Mouse (Mus musculus): ENCODE data around the gene Tmppe. TPM values are rescaled to one million over a fixed set of nuclear protein-coding genes. Genes with fewer than 3 reads are reported as not detected.
"Not testable (repeated sequence)": the region's sequence is repeated elsewhere in the genome, so short reads cannot be mapped to it uniquely, and the experiment has no call there.

Gene Tmppe
- total RNA-seq, 2 experiments from 2014 or later = 10.6 to 10.8 TPM

DNA sequence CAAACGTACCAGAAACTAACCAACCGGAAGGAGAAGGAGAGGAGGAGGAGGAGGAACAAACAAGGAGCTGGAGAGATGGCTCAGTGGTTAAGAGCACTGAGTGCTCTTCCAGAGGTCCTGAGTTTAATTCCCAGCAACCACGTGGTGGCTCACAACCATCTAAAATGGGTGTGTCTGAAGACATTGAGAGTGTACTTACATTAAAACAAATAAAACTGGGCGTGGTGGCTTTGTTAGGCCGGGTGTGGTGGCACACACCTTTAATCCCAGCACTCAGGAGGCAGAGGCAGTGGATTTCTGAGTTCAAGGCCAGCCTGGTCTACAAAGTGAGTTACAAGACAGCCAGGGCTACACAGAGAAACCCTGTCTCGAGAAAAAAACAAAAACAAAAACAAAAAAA, 6.8 kb upstream of the Tmppe start:
- DNase-seq (ENCODE audit: low spot score in 2 of 2) = not testable (repeated sequence)

DNA sequence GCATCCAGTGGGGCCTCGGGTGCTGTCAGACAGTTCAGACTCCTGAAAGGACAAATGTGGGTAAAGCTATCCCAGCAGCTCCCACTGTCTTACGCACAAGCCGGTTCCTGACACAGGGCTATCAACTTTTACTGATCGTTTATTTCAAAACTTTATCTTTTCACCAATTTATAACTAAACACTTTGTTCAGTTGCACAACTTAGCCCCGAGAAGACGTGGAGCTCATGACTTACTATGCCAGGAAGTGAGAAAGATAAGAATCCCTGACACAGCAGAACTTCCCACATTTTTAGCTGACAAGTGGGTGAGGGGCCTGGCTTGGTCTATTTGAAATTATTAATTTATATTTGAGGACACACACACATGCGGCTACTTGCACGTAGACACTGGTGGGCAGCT, 6.2 kb upstream of the Tmppe start:
- no peak for DNase-seq (ENCODE audit: low spot score in 2 of 2)

DNA sequence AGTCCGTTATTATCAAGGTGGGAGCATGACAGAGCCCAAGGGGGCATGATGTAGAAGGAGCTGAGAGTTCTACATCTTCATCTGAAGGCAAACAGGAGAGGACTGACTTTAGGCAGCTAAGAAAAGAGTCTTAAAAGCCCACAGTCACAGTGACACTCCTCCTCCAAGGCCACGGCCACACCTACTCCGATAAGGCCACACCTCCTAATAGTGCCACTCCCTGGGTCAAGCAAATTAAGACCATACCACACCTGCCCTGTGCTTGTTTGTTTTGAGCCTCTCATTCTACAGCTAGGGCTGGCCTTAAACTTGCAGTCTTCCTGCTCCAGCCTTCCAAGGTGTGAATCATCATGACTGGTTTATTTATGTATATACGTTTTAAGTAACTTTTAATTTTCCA, 5.6 kb upstream of the Tmppe start:
- DNase-seq (ENCODE audit: low spot score in 2 of 2) = no peak

DNA sequence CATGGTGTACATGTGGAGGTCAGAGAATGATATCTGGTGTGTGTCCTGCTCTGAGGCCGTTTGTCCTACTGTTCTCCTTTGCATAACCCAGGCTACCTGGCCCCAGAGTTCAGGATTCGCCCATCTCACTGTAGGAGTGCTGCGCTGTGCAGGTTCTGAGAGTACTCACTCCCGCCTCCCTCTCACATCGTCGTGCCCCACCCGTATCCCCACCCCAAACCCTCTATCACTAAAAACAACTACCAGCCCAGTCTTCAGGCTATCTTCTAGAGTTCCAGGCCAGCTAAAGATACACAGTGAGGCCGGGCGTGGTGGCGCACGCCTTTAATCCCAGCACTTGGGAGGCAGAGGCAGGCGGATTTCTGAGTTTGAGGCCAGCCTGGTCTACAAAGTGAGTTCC, 1.2 kb upstream of the Tmppe start:
- DNase-seq (ENCODE audit: low spot score in 2 of 2) = no peak

DNA sequence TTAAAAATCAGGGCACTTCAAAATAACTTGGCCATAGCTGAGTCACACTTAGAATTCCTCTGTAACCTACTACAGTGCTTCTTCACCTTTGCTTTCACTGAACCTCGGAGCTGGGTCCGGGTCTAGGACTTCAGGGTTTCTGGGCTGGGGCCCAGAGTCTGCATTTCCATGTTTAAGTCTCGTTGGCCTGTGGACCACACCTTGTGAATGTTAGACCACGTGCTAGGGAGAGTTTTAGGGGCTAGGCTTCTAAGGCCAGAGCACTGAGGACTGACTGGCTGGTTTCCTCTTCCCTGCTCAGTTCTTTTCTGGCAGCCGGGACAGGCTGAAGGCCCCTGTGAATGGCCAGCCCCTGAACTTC, 337 bp upstream of the Tmppe start:
- no peak for DNase-seq (ENCODE audit: low spot score in 2 of 2)

DNA sequence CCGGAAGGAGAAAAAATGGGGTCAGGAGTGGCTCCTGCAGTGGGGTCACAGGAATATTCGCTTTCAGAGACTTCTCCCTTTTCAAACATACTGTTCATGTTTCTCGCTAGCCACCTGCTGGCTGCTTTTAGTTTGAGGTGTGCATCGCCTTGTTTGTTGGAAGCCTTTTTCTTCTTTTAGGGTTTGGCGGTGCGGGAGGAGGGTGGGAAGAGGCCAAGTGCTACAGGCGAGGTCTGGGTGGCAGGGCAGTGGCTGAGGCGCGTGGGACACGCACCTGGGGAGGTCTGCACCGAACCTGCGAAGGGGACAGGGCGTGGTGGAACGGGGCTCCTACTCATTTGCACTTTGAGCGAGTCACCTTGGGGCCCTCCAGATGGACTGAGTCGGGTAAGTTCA, 778 bp downstream of the Tmppe start:
- no peak for DNase-seq (ENCODE audit: low spot score in 2 of 2)

DNA sequence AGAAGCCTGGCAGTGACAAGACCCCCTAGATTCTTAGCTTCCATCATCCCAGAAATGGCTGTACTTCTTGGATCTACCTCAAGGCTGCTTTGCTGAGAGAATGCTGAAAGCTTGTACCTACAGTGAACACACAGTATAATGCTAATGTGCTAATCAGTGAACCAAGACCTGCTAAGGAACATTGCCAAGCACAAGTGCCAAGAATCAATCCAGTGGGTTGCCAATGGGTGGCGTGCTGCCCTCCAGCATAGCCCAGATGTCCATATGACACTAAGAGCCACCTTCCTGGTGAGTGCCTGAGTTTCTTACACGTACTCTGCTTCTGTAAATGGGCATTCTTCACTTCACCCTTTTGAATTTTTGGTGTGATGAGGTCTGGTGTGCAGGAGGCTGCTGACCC, 6.8 kb downstream of the Tmppe start:
- DNase-seq (ENCODE audit: low spot score in 2 of 2) = no peak

DNA sequence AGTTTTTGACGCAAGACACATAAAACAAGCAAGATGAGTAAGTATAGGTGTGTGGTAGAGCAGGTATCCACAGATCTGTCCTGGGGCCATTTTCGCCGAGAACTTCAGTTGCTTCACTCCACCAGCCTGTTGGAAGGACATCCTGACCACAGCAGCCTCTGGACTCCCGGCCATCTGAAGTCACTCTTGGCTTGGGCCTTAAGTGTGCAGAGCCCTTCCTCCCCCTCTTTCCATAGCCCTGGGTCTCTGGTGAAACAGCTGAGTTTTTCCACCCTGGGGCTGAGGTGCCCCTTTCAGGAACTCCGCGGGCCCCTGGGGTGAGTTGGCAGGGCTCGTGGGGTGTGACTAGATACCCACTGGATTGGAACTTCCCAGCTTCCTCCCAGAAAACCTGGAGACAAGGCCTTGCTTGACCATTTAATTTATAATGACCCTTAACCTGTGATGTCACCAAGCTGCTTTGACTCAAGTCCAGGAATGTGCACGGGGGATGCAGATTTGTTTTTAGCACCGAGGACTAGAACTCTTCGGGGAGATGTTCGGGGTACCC, 9.5 kb downstream of the Tmppe start:
- DNase-seq (ENCODE audit: low spot score in 2 of 2) = no peak

DNA sequence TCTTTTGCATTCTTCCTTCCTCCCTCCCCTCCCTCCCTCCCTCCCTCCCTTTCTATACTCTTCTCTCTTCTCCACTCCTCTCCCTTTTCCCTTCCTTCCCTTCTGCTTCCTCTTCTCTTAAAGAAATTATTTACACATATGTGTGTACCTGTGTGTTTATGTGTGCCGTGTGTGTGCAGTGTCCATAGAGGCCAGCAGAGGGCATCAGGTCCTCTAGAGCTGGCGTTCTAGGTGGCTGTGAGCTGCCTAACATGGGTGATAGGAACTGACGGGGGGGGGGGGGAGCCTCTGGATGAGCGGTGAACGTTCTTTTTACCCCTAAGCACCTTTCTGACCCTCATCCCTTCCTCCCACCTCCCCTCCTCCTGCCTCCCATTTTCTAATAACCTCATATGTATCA, 10.4 kb downstream of the Tmppe start:
- no peak for DNase-seq (ENCODE audit: low spot score in 2 of 2)

DNA sequence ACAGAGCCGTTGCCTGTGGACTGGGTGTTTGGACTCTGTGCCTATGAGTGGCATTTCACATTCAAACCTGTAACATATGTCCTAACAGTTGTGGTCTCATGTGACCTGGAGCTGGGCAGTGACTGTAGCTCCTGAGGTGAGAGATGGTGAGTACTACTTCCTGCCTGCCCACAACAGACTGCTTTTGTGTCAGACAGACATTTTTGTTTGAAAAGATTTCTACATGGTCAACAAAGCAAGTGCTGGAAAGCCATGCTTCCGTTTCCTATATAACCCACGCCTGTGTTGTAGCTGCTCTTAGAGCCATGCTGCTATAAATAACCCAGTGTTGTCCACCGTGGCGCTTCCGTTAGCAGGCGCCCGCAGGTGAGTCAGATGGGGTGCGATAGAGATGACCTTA, 11.5 kb downstream of the Tmppe start:
- DNase-seq (ENCODE audit: low spot score in 2 of 2) = no peak

DNA sequence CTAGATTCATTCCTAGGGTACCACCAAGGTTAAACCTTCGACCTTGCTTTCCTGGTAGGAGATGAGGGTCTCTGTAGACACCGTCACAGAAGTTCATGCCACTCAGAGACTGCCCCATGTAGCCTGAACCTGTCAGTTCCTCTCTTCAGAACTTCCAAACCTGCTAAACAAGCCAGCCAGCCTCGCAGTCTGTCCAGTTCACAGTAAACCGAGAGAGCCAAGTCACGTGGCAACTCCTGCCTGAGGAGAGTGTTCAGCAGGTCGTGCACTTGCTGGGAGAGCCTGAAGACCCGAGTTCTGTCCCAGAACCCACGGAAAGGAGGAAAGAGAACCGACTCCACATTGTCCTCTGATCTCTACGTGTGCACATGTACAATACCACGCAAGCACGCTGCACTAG, 13.0 kb downstream of the Tmppe start:
- no peak for DNase-seq (ENCODE audit: low spot score in 2 of 2)

DNA sequence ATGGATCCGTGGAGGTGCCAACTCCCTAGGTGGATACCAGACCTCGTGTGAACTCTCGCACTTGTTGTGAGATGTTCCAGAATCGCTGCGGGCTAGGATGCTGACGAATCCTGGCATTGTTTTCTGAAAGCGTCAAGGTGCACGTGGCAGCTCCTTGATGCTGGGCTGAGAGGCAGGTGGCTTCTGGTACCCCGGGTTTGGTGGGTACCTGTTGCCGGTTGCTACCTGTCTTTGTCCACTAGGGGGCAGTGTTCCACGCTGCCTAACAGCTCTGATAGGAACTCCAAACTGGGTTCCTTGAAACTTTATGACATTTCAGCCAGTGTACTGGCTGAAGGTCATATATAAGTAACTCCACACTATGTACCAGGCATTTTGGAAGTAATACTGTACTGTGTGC, 14.8 kb downstream of the Tmppe start:
- peak in 1 of 2 experiments; percentile 14 for DNase-seq (ENCODE audit: low spot score in 2 of 2)

DNA sequence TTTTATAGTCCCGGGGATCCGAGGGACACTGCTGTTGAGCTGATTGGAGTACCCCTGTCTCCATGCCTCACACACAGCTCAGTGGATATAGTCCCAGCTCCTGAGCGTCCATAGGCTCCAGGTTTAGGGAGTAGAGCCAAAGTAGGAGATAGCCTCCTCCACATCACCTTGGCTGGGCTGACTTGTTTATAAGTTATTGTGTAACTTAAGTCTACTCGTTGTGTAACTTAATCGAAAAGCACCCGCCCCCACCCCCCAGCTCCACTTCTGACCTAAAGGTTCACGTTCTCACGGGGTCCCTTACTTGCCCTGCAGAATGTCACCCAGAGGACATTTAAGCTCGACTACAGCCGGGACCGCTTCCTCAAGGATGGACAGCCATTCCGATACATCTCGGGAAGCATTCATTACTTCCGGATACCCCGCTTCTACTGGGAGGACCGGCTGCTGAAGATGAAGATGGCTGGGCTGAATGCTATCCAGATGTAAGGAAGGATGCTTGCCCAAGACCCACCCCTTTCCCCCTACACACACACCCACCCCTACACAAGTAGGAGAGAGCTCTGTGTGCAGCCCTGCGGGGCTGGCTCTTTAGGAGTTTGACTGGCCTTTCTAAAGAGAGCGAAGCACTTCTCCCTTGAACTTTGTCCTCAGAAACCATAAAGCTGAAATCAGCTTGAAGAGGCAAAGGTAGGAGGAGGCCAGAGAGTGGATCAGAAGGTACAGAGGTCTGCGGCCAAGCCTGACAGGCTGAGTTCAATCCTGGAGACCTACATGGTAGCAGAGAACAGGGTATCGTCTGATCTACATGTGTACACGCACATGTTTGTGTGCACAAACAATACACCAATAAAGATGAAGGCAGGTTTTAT, 16.0 kb downstream of the Tmppe start:
- DNase-seq (ENCODE audit: low spot score in 2 of 2) = no peak

DNA sequence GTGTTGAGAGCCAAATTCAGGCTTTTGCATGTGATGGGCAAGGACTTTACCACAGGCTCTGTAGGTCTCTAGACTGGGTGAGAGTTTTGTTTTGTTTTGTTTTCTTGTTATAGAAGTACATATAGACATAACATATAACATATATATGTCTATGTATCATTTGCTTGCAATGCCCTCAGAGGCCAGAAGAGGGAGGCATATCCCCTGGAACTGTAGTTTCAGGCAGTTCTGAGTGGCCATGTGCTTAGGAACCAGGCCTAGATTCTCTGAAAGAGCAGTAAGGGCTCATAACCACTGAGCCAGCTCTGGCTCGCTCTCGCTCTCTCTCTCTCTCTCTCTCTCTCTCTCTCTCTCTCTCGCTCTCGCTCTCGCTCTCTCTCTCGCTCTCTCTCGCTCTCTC, 17.3 kb downstream of the Tmppe start:
- no peak for DNase-seq (ENCODE audit: low spot score in 2 of 2)

DNA sequence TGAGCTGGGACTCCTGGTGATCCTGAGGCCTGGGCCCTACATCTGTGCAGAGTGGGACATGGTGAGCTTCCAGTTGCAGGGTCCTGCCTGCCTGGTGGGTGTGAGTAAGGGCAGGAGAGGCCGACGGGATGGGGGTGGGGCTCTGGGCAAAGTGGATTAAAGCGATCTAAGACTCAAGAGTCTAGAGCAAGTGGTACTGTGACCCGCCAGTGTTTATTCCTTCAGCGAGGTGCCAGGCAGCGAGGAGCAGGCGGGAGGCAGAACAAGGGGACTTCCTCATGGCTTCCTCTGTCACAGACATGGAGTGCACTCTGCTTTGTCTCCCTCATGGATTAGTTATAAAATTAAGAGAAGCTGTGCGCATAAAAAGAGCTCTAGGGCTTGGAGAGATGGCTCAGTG, 19.5 kb downstream of the Tmppe start:
- no peak for DNase-seq (ENCODE audit: low spot score in 2 of 2)

DNA sequence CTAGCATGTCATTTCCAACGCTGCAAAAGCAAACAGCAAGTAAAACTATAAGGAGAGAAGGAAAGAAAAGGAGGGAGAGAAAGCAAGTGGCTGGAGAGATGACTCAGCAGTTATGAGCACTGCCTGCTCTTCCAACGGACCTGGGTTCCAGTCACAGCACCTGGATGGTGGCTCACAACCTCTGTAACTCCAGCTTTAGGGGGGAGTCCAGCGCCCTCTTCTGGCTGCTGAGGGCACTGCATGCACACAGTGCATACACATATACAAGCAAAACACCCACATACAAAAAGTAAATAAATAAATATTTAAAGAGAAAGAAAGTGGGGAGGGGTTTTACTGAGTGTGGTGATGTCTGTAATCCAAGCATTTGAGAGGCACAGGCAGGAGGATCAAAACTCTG, 20.1 kb downstream of the Tmppe start:
- no peak for DNase-seq (ENCODE audit: low spot score in 2 of 2)

DNA sequence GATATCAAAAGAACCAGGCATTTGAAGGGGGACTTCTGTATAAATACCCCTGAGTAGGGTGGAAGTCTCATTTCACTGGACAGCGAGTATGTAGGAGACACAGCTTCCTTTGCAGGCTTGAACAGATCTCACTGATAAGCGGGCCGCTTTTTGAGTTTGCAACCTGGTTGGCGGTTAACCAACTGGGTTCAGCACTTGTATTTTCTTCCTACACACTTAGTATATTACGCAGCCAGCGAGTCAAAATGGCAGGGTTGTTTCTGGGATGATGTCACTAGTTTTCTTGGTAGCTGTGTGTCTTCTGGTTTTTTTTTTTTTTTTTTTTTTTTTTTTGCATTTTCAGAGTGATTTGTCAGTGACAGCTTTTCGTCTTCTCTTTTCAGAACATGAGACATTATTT, 20.9 kb downstream of the Tmppe start:
- DNase-seq (ENCODE audit: low spot score in 2 of 2) = no peak

DNA sequence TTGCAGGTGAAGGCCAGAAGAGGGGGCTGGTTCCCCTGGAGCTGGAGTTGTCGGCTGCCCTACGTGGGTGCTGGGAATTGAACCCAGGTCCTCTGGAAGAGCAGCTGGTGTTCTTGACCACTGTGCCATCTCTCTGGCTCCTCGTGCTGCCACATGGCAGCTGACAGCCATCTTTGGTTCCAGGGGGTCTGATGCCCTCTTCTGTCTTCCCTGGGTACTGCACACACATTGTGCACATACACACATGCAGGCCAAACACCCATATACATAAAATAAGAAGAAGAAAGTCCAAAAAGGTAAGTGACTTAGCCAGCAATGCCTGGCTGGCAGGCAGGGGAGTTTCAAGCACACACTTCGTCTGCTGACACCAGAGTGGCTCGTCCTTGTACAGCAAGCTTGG, 24.7 kb downstream of the Tmppe start:
- DNase-seq (ENCODE audit: low spot score in 2 of 2) = no peak

DNA sequence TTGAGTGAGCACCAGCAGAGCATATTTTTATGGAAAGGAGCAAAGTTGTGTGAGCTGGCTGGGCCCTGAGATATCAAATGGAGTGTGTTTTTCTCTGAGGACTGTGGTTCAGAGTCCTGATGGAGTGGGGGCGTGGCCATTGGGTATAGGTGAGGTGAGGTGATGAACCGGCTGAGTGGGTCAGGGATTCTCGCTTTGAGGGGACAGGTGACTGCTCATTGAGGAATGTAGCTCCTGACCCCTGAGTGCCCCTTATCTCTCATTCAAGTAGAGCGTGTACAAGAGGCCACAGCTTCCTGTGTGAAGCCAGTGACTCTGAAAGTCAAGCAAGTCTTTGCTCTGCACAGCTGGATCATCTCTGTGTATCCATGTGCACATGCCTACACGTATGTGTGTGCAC, 25.3 kb downstream of the Tmppe start:
- no peak for DNase-seq (ENCODE audit: low spot score in 2 of 2)

DNA sequence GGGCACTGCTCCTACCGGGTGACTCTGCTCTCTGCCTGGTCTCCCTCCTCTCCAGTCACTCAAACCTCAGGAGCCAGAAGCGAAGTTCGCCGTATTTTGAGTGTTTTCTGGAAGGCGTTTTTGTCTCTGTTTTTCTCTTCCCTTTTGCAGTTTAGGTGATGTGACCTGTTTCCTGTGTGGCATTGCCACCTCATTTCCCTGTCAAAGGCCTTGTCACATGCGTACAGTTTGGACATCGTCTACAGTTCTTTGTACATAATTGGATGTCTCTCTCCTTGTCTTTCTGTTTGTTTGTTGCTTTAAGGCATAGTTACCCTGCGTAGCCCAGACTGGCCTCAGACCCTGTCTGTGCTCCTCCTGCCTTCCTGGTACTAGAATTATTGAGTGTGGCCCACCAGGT, 26.5 kb downstream of the Tmppe start:
- no peak for DNase-seq (ENCODE audit: low spot score in 2 of 2)

DNA sequence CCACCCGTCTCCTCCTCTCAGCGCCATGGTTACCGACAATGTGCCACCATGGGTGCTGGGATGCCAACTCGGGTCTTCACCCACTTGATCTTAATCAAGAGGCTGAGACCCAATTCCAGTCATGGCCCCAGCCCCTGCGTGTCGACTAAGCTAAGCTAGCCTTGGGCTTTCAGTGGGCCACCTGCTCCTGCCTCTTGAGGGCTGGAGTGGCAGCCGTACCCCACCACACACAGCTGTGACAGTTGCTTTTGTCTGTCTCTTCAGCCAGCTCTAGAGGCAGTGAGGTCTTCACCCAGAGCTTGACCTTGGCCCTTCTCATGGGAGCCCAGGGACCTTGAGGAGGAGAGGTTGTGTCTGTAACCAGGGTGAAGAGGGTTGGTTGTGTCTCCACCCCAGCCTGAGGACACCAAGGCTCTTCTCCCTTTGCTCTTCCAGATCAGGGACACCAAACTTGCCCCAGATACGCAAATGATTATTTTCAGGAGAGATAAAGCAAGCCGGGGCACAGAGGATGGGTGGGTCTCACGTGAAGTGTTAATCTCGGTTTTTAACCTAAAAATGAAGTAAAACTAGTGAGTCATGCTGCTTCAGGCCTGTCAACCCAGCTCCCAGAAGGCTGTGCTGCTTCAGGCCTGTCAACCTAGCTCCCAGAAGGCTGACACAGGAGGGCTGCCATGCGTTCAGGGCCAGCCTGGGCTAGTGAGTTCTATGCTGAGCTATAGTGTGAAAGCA, 27.4 kb downstream of the Tmppe start:
- DNase-seq (ENCODE audit: low spot score in 2 of 2) = no peak

DNA sequence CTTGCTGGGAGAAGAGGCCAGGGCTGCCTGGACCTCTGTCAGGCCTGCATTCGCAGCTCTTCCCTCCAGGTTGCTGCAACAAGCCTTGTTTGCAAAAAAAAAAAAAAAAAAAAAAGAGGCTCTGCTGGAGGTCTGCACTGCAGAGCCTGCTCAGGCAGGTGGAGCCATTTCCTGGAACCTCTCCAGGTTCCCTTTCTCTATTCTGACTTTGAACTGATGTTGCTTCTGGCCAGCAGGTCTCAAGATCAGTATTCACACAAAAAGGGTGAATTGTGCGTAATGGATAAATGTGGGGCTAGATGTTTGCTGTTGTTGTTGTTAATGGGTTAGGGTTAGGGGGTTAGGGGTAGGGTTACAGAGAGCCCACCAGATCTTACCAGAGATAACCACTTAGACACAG, 34.8 kb downstream of the Tmppe start:
- no peak for DNase-seq (ENCODE audit: low spot score in 2 of 2)

DNA sequence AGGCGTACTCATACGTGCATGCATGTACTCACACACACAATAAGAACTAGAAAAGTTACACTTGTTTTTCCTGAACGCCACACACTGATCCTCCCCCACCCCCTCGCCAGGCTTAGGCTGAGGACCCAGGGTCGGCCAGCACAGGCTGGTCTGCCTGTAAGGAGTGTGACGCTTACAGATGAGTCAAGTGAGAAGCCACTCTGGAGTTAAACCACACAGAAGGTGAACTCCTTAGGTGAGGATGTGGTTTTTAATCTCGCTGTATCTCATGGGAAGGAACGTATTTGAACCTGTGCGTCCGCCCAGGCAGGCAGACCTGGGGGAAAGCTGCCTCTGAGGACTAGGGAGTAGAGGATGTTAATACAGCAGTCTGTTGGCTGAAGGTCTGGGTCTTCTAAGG, 39.6 kb downstream of the Tmppe start:
- no peak for DNase-seq (ENCODE audit: low spot score in 2 of 2)
